Mouse (Mus musculus) cortical plate, adult 2 months (tissue): ENCODE results near the gene Orm3. TPM values are rescaled to one million over a fixed set of nuclear protein-coding genes. Genes with fewer than 3 reads are reported as not detected.
A peak's percentile ranks its signal among the peaks of the same experiment; 100 is the strongest.

Experiments
- H3K27ac ChIP-seq: fragments of 200-500 bp; 2 replicates; pipeline ENCODE4 v1.5.1; 2012; ENCODE audit warnings: low read length, control low read depth, inconsistent platforms; ENCODE audit not compliant: insufficient read depth
- H3K4me1 ChIP-seq: fragments of 200-500 bp; 2 replicates; pipeline ENCODE4 v1.6.1; 2011; ENCODE audit warnings: low read length; ENCODE audit not compliant: control insufficient read depth, insufficient read depth
- H3K4me3 ChIP-seq: fragments of 200-500 bp; 2 replicates; pipeline ENCODE4 v1.5.1; 2011; ENCODE audit warnings: mild to moderate bottlenecking, low read length, control low read depth; ENCODE audit not compliant: insufficient read depth
- CTCF ChIP-seq: fragments of 200-500 bp; IDR thresholded peaks from 2 replicates; pipeline ENCODE4 v1.5.1; 2011; ENCODE audit warnings: mild to moderate bottlenecking, control low read depth, low read length; ENCODE audit not compliant: insufficient read depth; ENCODE audit errors: extremely low read depth
- POLR2A ChIP-seq: fragments of 200-500 bp; IDR thresholded peaks from 2 replicates; pipeline ENCODE4 v1.6.1; 2011; ENCODE audit warnings: mild to moderate bottlenecking, low read length, control low read depth; ENCODE audit not compliant: insufficient read depth; ENCODE audit errors: extremely low read depth
- polyA plus RNA-seq: library from polyadenylated mRNA; depleted of rRNA; stranded (reverse); fragments of >200 nt; gene quantifications from 2 replicates; pipeline ENCODE4 v1.2.3, GENCODE M21; 2012; rRNA removed

Orm3 gene
- polyA plus RNA-seq, 1 experiment, result not detected

DNA sequence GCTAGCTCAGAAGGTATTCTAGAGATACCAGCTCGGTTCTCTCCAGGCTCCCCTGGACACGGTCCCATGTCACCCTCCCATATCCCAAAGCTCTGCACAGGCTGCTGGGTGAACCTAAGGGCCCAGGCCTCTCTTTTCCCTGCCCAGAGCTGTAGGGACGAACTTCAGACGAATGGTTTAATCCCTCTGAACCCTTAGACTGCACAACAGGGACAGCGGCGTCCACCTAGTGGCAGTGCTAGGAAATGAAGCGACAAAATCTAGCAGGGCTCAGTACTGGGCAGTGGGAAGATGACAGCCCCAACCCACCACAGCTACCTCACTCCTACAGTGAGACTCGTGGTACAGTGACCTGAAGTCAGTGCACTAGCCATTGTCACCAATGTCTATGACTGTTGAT is 52.7 kb downstream of the Orm3 start:
- H3K4me1 ChIP-seq, result no peaks in the 10 kb centered on the region
- no peak overlapping the region for H3K27ac ChIP-seq

More for the DNA sequence above, 52.7 kb downstream of the Orm3 start:
- no peak overlapping the region for H3K4me3 ChIP-seq
- TF ChIP-seq POLR2A (no peak), CTCF (peak; percentile 71)

Other genes starting within 250 kb of the Orm3 start
- gene Ambp, start 201.4 kb upstream of the Orm3 start, polyA plus RNA-seq, result not detected in 2 replicates
- gene Kif12, start 184.0 kb upstream of the Orm3 start, polyA plus RNA-seq, result not detected in 2 replicates
- gene Col27a1, start 142.2 kb upstream of the Orm3 start, polyA plus RNA-seq, result 3.5 and 4.2 TPM in 2 replicates
- gene Orm1, start 11.6 kb upstream of the Orm3 start, polyA plus RNA-seq, result not detected in 2 replicates
- gene Orm2, start 6.3 kb downstream of the Orm3 start, polyA plus RNA-seq, result not detected in 2 replicates
- gene Akna, start 47.2 kb downstream of the Orm3 start, polyA plus RNA-seq, result 1.8 and 2.0 TPM in 2 replicates
- gene Whrn, start 139.8 kb downstream of the Orm3 start, polyA plus RNA-seq, result 56.2 and 57.5 TPM in 2 replicates
- gene Atp6v1g1, start 188.6 kb downstream of the Orm3 start, polyA plus RNA-seq, result 123 and 124 TPM in 2 replicates
- gene Tmem268, start 202.6 kb downstream of the Orm3 start, polyA plus RNA-seq, result 11.4 and 13.9 TPM in 2 replicates
- not detected in 2 replicates for gene Gm11213, start 249.1 kb downstream of the Orm3 start, polyA plus RNA-seq